Mouse (Mus musculus) olfactory bulb, adult 2 months (tissue): ENCODE results near the gene Ppp1r11.

Source experiments
- CTCF ChIP-seq: fragments of 200-500 bp; IDR thresholded peaks from 2 replicates; pipeline ENCODE4 v1.5.1; 2012; ENCODE audit warnings: low read depth, mild to moderate bottlenecking, low read length, moderate library complexity; ENCODE audit not compliant: insufficient read depth
- POLR2A ChIP-seq: fragments of 200-500 bp; IDR thresholded peaks from 2 replicates; pipeline ENCODE4 v1.6.1; 2012; ENCODE audit warnings: mild to moderate bottlenecking, low read depth, low read length, moderate library complexity; ENCODE audit not compliant: insufficient read depth

DNA sequence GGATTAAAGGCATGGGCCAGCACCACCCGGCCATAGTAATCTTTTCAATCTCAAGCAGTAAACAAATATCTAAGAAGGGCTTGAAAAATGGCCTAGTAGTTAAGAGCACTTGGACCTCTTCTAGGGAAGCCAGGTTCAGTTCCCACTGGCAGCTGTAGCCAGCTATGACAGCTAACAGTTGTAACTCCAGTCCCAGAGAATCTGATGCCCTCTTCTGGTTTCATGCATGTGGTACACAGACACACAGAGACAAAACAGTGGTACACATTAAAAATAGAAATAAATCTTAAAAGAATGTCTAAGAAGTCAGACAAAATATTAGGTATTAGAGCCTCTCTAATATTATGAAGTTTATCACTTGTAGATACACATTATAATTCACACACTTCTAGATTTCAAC, 9.6 kb upstream of the Ppp1r11 start:
- TF ChIP-seq CTCF, result no peak
- no peak for TF ChIP-seq POLR2A
